Mouse (Mus musculus) WW6 (cell line): ENCODE results near the gene Zfp384.
"Not testable (repeated sequence)": the region's sequence is repeated elsewhere in the genome, so short reads cannot be mapped to it uniquely, and the experiment has no call there.

Source experiments
- DNase-seq: peaks from one replicate; pipeline ENCODE4 v3.0.0-alpha.2; 2013; ENCODE audit warnings: low read depth, low spot score

Zfp384 gene

GRCm38 (mm10) chr6:125009181-125010073, 482 bp downstream of the Zfp384 start:
- DNase-seq = no peak

- DNase-seq = no peak
These were observed 8.7 kb downstream of the Zfp384 start for GRCm38 (mm10) chr6:125017682-125018081.

GRCm38 (mm10) chr6:125030532-125030931, 21.6 kb downstream of the Zfp384 start:
- peak; percentile 81 for DNase-seq

- DNase-seq = no peak
These were observed 22.7 kb downstream of the Zfp384 start for GRCm38 (mm10) chr6:125031604-125032003.

- DNase-seq = no peak
These were observed 29.7 kb downstream of the Zfp384 start for GRCm38 (mm10) chr6:125038666-125039065.

DNA sequence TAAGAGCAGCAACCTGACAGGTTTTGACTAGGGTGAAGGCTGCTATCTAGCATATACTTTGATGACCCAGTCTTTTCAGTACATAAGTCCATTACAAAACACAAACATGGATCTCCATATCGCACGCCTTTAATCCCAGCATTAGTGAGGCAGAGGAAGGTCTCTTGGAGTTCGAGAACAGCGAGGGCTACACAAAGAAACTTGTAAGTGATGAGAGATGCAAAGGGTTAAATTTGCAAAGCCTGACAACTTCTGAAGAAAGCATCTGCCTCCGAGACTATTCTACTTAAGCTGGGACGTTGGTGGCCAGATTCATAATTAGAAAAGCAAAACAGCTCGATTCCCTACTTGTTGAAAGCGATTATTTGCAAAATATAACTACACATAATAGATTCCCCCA, 30.2 kb downstream of the Zfp384 start:
- DNase-seq = no peak

GRCm38 (mm10) chr6:125039533-125040153, 30.7 kb downstream of the Zfp384 start, which contains the start of gene Ing4:
Gene Ing4 (plus strand): TSS chr6:125039760.
- DNase-seq = peak; percentile 96

DNA sequence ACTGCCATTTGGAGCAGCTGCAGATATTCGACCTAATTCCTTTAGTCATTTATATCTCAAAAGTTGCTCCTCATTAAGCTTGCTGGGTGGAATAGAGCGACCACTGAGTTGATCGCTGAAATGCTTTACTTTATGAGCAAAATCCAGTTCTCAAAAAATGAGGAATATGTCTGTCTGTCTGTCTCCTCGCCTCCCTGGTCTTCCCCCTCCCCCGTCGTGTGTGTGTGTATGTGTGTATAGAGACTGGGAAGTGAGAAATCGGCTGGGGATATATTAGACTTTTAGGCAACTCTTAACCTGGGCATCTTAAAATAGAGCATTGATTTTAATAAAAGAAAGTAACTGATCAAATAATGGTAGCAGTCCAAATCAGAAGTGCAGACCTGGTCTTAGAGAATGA, 31.3 kb downstream of the Zfp384 start:
- no peak for DNase-seq

DNA sequence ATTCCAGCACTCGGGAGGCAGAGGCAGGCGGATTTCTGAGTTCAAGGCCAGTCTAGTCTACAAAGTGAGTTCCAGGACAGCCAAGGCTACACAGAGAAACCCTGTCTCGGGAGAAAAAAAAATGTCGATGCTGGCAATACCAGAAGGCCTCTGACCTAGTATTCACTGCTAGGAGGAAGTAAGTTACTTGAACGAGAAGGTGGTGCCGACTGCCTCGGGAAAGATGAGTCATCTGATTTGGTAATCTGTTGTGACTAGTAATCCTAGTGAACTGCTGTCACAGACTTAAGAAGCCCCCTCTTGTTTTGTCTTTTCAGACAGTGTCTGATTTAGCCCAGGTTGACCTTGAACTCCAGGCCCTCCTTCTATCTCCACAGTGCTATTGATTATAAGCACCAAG, 32.1 kb downstream of the Zfp384 start:
- no peak for DNase-seq

DNA sequence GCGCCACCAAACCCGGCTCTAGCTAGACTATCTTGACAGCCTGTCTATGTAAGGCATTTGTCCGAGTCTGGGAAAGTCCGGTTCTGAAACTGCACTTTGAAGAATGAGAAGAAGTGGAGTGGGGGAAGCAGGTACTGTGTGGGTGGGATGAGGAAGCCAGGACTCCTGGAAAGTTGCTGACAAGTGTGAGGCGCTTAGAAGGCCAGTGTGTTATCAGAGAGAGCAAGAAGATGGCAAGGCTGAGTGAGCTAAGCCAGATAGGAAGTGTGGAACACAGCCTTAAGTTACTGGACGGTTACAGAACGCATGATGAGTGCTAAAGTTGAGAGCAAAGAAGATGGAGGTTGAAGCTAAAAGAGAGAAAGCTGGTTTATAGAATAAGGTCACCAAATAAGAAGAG, 33.1 kb downstream of the Zfp384 start:
- no peak for DNase-seq

DNA sequence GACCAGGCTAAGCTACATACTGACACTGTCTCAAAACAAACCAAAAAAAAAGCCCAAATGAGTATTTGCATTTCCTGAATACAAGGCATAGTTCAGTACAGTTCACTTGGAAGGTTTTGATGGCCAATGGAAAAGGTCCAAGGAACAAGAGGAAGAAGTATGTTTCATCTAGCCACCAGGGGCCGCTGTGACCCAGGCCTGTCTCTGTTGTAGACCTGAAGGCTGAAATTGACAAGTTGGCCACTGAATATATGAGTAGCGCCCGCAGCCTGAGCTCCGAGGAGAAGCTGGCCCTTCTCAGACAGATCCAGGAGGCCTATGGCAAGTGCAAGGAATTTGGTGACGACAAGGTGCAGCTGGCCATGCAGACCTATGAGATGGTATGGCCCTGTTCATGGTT, 37.7 kb downstream of the Zfp384 start:
- DNase-seq = peak; percentile 71

- no peak for DNase-seq
These were observed 40.7 kb downstream of the Zfp384 start, which contains the start of gene Acrbp for GRCm38 (mm10) chr6:125049678-125050077. Gene Acrbp (plus strand): TSS chr6:125049689.

DNA sequence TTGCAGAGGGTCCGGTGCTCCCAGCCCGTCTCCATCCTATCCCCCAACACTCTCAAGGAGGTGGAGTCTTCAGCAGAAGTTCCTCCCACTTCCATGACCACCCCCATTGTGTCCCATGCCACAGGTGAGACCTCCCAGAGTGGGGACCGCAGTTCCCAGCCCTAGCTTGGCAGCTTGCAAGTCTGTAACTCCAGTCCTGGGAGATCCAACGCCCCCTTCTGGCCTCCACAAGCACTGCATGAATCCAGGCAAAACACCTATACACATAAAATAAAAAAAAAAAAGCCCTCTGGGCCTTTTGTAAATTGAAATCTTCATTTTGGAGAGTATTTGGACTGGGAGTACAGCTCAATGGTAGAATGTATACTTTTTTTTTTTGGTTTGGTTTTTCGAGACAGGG, 42.3 kb downstream of the Zfp384 start:
- no peak for DNase-seq

GRCm38 (mm10) chr6:125061493-125061892, 52.5 kb downstream of the Zfp384 start:
- no peak for DNase-seq

DNA sequence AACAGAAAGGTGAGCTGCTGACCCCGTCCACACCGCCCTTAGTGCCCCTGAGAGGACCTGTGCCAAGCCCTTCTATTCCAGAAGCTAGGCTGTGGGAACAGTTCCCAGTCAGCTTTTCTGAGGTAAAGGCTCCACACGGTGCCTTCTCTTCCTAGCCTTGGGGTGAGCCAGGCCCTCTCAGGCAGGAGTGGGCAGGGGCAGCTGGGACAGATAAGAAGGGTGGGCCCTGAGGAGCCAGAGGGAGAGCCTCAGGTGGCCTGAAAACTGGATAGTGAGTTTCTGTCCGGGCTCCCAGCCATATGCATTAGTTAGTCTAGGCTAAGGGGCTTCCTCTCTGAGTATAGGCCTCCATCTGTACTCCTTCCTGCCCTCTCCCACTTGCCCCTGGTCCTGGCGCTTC, 53.6 kb downstream of the Zfp384 start:
- DNase-seq = no peak

- DNase-seq = no peak
These were observed 55.0 kb downstream of the Zfp384 start for GRCm38 (mm10) chr6:125063906-125064305.

GRCm38 (mm10) chr6:125065223-125065622, 56.3 kb downstream of the Zfp384 start:
- DNase-seq = not testable (repeated sequence)

GRCm38 (mm10) chr6:125067571-125067995, 58.6 kb downstream of the Zfp384 start, which contains the start of gene Lpar5:
Gene Lpar5 (plus strand): TSS chr6:125067920.
- no peak for DNase-seq

DNA sequence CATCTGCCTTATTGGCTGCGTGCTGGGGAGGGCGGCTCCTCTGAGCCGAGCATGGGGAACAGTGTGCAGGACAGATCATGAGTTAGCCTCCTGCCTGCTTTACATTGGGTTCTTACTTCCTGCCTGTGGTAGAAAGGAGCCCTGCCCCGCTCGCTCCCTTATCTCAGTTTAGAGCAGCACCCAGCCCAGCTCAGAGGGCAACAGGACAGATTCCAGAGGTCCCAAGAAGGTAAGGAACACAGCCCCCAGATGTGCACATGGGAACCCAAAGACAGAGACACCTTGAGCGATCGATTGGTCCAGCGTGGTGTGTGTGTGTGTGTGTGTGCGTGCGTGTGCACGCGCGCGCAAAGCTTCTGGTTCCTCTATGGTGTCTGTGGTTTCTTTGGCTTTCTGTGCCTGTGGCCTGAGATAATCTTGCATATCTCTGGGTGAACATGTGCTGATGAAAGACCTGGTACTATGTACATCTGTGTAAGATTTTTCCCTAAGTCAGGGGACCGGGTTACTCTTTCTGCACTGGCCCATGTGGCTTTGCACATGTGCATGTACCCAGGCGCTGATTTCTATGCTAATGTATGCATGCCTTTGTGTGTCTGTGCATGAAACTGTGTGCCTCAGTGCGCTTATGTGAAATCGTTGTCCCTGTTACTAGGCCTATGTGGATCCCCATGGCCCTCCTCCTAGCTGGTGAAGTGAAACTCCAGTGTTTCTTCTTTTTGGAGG, 62.4 kb downstream of the Zfp384 start:
- DNase-seq = no peak

- DNase-seq = no peak
These were observed 62.9 kb downstream of the Zfp384 start for GRCm38 (mm10) chr6:125071896-125072279.

- no peak for DNase-seq
These were observed 64.9 kb downstream of the Zfp384 start for GRCm38 (mm10) chr6:125073825-125074224.

DNA sequence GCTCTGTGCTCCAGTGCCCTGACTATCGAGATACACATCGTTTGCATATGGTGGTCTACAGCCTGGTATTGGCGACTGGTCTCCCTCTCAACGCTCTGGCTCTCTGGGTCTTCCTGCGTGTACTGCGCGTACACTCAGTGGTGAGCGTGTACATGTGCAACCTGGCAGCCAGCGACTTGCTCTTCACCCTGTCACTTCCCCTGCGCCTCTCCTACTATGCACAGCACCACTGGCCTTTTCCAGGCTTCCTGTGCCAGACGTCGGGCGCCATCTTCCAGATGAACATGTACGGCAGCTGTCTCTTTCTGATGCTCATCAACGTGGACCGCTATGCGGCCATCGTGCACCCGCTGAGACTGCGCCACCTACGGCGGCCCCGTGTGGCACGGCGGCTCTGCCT, 72.4 kb downstream of the Zfp384 start:
- DNase-seq = no peak
